Mouse (Mus musculus) heart, adult 2 months (tissue): Measurements from ENCODE around the gene Anks1. TPM values are rescaled to one million over a fixed set of nuclear protein-coding genes. Genes with fewer than 3 reads are reported as not detected.

Experiments used
- DNase-seq, 2 experiments: peaks; one replicate each; pipeline ENCODE4 v3.0.0; 2021
- H3K27ac ChIP-seq: fragments of 200-600 bp; 2 replicates; pipeline ENCODE4 v1.8.1; 2022
- H3K27me3 ChIP-seq: fragments of 200-500 bp; 2 replicates; pipeline ENCODE4 v1.6.1; 2012; ENCODE audit warnings: mild to moderate bottlenecking, low read length, inconsistent platforms, mixed read lengths; ENCODE audit not compliant: control insufficient read depth, insufficient read depth
- H3K36me3 ChIP-seq: fragments of 200-500 bp; 2 replicates; pipeline ENCODE4 v1.6.1; 2012; ENCODE audit warnings: low read length, inconsistent platforms; ENCODE audit not compliant: control insufficient read depth, insufficient read depth
- H3K4me1 ChIP-seq: fragments of 200-500 bp; 2 replicates; pipeline ENCODE4 v1.6.1; 2011; ENCODE audit warnings: low read length; ENCODE audit not compliant: control insufficient read depth, insufficient read depth
- H3K4me3 ChIP-seq: fragments of 200-600 bp; 2 replicates; pipeline ENCODE4 v1.8.1; 2022
- H3K79me2 ChIP-seq: fragments of 200-500 bp; replicated peaks from 2 replicates; pipeline ENCODE4 v1.6.1; 2012; ENCODE audit warnings: mild to moderate bottlenecking, inconsistent platforms, low read length, moderate library complexity, mixed read lengths; ENCODE audit not compliant: control insufficient read depth, insufficient read depth
- H3K9ac ChIP-seq: fragments of 200-500 bp; 2 replicates; pipeline ENCODE4 v1.6.1; 2012; ENCODE audit warnings: low read depth, mild to moderate bottlenecking, control low read depth, inconsistent platforms, low read length, mixed read lengths
- CTCF ChIP-seq: fragments of 200-600 bp; IDR thresholded peaks from 2 replicates; pipeline ENCODE4 v1.8.1; 2022; ENCODE audit warnings: antibody characterized with exemption, mild to moderate bottlenecking, moderate library complexity
- EP300 ChIP-seq: fragments of 200-500 bp; IDR thresholded peaks from 2 replicates; pipeline ENCODE4 v1.6.1; 2011; ENCODE audit warnings: low read depth, low read length, control low read depth; ENCODE audit not compliant: insufficient read depth
- POLR2A ChIP-seq: fragments of 200-500 bp; IDR thresholded peaks from 2 replicates; pipeline ENCODE4 v1.6.1; 2011; ENCODE audit warnings: mild to moderate bottlenecking, low read depth, low read length, control low read depth; ENCODE audit not compliant: insufficient read depth
- WGBS: fragments of 180-500 bp; shearing (Covaris S2); methylation state at CpG from one replicate; pipeline ENCODE4 v1.1.7; 2018; 5-methylcytosine and 5-hydroxymethylcytosine counted together
- intact Hi-C: fragments of 180-260 bp; cut with DNase I; formaldehyde crosslinking; loops from one replicate; pipeline ENCODE4 v1.15.1; 2025
- polyA plus RNA-seq: library from polyadenylated mRNA; depleted of rRNA; stranded (reverse); fragments of >200 nt; gene quantifications from 2 replicates; pipeline ENCODE4 v1.2.3, GENCODE M21; 2012
- total RNA-seq, 2 experiments: library from RNA; stranded (reverse); gene quantifications; 2 replicates each; pipeline ENCODE4 v1.2.3; 2021

Anks1 gene
- total and polyA plus RNA-seq, 3 experiments = 51.6 to 76.4 (median 64.4) TPM

DNA sequence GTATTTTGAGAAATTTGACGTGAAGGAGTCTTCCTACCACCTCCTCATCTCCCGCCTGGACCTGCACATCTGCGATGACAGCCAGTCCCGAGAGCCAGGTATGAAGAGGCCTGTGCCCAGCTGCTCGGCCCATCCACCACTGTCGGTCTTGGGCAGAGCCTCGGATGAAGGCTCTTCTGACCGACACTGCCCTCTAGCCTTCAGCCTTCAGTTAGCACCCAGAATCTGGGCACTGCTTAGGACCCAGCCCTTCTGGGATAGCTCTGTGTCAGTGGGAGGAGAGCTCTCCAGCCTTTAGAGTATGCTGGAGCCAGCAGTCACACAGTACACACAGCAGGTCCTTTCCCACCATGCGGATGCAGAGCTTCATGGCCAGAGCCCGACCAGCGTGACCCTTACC, 27.6 kb upstream of the Anks1 start:
- no peaks in the 10 kb centered on the region for H3K36me3 ChIP-seq
- no peaks in the 10 kb centered on the region for H3K79me2 ChIP-seq
- intact Hi-C loops = loop anchor here (10.0 kb wide), 1 partner anchor 227 kb away; the partner anchor contains the start of gene Pacsin1
- WGBS = 55% methylated on average over 11 of the region's 11 CpGs
- H3K4me1 ChIP-seq = no peaks in the 10 kb centered on the region
- peak in 1 of 2 experiments; percentile 18 for DNase-seq
- TF ChIP-seq POLR2A (no peak), CTCF (peak; percentile 59), EP300 (no peak)
- no peak overlapping the region for H3K4me3 ChIP-seq
- no peak overlapping the region for H3K9ac ChIP-seq
- H3K27ac ChIP-seq = no peak overlapping the region
- H3K27me3 ChIP-seq = no peaks in the 10 kb centered on the region

DNA sequence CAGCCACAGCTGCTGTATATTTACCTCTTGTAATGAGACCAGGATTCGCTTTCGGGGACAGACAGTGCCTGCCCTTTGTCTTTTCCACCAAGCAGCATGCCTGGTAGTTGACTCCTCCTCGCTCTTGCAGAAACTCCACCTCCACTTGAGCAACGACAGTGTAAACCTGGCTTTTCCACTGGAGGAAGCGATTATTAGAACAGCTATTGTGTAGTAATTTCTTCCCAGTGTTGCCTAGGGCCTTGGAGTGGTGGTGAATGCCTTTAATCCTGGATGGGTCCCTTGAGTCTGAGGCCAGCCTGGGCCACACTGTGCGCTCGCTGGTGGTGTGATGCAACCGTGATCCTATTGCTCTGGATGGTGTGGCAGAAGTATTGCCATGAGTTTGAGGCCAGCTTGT, 26.0 kb upstream of the Anks1 start:
- WGBS = 89% methylated on average over 8 of the region's 8 CpGs
- TF ChIP-seq POLR2A (no peak), EP300 (no peak), CTCF (no peak)
- H3K36me3 ChIP-seq = no peaks in the 10 kb centered on the region

DNA sequence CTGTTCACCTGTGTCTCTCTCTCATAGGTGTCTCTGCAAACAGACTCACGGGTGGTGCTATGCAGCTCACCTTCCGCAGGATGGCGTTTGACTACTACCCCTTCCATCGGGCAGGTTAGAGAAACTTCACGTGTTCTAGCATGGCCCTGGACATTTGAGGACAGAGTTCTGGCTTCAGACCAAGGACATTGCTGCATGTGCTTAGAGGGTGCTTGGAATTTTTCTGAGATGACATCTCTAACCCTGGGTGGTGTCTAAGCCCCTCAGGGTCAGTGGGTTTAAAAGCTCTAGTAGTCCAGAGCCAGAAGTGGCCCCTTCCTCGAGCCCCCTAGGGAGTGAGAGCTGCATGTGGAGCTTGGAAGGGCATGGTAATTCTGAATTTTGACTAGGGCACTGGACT, 25.1 kb upstream of the Anks1 start:
- no peaks in the 10 kb centered on the region for H3K36me3 ChIP-seq
- TF ChIP-seq CTCF (no peak), POLR2A (no peak), EP300 (no peak)
- intact Hi-C loops = loop anchor here (10.0 kb wide), 1 partner anchor 229 kb away; the partner anchor contains the start of gene Pacsin1
- no peak for DNase-seq
- no peak overlapping the region for H3K9ac ChIP-seq
- no peaks in the 10 kb centered on the region for H3K79me2 ChIP-seq
- 83% methylated on average over 6 of the region's 6 CpGs for WGBS
- no peak overlapping the region for H3K27ac ChIP-seq
- H3K4me3 ChIP-seq = no peak overlapping the region
- H3K4me1 ChIP-seq = no peaks in the 10 kb centered on the region; the same call in 1 of the 2 replicates
- no peaks in the 10 kb centered on the region for H3K27me3 ChIP-seq

More for the DNA sequence above, 26.0 kb upstream of the Anks1 start:
- H3K27me3 ChIP-seq = no peaks in the 10 kb centered on the region
- H3K79me2 ChIP-seq = no peaks in the 10 kb centered on the region
- no peak overlapping the region for H3K9ac ChIP-seq
- no peaks in the 10 kb centered on the region; the same call in 1 of the 2 replicates for H3K4me1 ChIP-seq
- no peak overlapping the region for H3K4me3 ChIP-seq
- DNase-seq = no peak
- no peak overlapping the region for H3K27ac ChIP-seq
- intact Hi-C loops = loop anchor here (10.0 kb wide), 1 partner anchor 228 kb away; the partner anchor contains the start of gene Pacsin1

DNA sequence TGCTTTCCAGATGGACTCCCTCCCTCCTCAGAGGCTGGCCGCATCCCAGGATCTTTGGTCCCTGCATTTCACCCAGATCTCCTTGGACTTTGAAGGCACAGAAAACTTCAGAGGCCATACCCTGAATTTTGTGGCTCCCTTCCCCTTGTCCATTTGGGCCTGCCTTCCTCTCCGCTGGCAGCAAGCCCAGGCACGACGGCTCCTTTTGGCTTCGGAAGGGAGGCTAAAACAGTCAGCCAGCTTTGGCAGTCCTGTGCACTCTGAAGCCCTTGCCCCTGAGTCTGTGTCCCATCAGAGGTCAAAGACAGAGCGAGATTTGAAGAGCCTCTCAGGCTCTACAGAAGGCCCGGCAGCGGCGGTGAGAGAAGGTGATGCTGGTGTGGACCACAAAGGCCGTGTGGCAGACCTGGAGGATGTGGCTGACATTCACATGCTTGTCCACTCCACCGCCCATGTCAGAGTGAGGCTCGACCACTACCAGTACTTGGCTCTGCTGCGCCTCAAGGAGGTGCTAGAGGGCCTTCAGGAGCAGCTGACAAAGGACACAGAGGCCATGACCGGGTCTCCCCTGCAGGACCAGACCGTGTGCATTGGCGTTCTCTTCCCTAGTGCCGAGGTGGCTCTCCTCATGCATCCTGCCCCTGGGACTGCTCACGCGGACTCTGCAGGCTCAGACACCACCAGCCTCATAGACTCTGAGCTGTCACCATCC, 22.5 kb upstream of the Anks1 start:
- H3K27ac ChIP-seq = no peak overlapping the region

DNA sequence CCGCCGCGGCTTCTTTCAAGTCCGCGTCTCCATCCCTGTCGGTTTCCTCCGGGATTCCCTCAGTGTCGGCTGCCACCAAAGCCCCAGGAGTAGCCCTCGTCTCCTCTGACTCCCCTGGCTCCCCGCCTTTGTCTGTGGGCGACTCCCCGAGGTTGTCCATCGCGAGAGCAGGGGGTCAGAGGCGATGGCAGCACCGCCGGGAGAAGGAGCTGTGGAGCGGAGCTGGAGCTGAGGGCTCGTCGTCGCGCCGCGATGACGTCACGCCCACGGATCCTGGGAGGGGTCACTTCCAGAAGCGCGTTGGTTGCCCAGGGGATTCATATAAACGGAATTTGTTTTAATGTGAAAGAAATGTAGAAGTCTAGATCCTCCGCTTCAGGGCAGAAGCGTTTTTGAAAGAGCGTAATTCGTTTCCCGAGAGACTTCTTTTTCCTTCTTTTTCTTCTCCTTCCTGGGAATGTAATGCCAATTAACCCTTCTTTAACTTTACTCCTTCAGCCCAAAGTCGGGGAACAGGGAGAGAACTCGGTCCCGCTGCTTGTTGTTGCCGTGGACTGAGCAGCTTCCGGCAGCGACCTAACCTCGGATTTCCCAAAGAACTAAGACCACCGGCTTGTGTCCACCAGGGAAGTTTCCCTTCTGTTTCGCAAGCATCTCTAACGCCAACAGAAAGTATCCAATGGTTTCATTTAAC, 1.4 kb upstream of the Anks1 start:
- WGBS = under 1% methylated on average over 45 of the region's 45 CpGs
- TF ChIP-seq POLR2A (peak; percentile 72), EP300 (peak; percentile 70; the same call in 1 of the 2 replicates), CTCF (peak; percentile 73)
- DNase-seq = peak; percentile 93 to 98
- H3K27me3 ChIP-seq = no peaks in the 10 kb centered on the region
- peak overlapping the region; percentile 76 for H3K9ac ChIP-seq
- peaks cover 3% of the 10 kb centered on the region; the same call in 1 of the 2 replicates for H3K79me2 ChIP-seq
- intact Hi-C loops = loop anchor here (1.0 to 5.0 kb wide), 6 partner anchors 50 to 172 kb away; partner anchors contain the start of gene Uhrf1bp1
- H3K4me3 ChIP-seq = peak overlapping the region; percentile 95
- no peaks in the 10 kb centered on the region for H3K36me3 ChIP-seq
- H3K27ac ChIP-seq = peak overlapping the region; percentile 72
- H3K4me1 ChIP-seq = peaks cover 2% of the 10 kb centered on the region

More for the DNA sequence above, 22.5 kb upstream of the Anks1 start:
- H3K9ac ChIP-seq = no peak overlapping the region
- peak; percentile 52 to 60 for DNase-seq
- no peak for TF ChIP-seq POLR2A
- no peak for TF ChIP-seq EP300
- TF ChIP-seq CTCF = peak; percentile 30; the same call in 1 of the 2 replicates
- WGBS = 53% methylated on average over 19 of the region's 19 CpGs
- no peaks in the 10 kb centered on the region; the same call in 1 of the 2 replicates for H3K4me1 ChIP-seq
- H3K27me3 ChIP-seq = no peaks in the 10 kb centered on the region
- H3K36me3 ChIP-seq = no peaks in the 10 kb centered on the region
- H3K4me3 ChIP-seq = no peak overlapping the region
- intact Hi-C loops = loop anchor here (10.0 kb wide), 1 partner anchor 232 kb away; the partner anchor contains the start of gene Pacsin1
- no peaks in the 10 kb centered on the region for H3K79me2 ChIP-seq
